Mouse (Mus musculus) adipose tissue, adult 10 weeks (tissue): Measurements from ENCODE around the gene Hist1h4b. TPM values are rescaled to one million over a fixed set of nuclear protein-coding genes. Genes with fewer than 3 reads are reported as not detected.

ENCODE experiments used
- polyA plus RNA-seq: library from polyadenylated mRNA; stranded (reverse); fragments of 350-450 nt; fragmentation: Illumina TruSeq; extraction: RNeasy Lipid Tissue Mini Kit (QIAGEN cat#74804); gene quantifications from one replicate; pipeline ENCODE4 v1.2.3, GENCODE M21; 2014; ENCODE audit warnings: low read depth, low replicate concordance

Gene Hist1h4b
- polyA plus RNA-seq: not detected

DNA sequence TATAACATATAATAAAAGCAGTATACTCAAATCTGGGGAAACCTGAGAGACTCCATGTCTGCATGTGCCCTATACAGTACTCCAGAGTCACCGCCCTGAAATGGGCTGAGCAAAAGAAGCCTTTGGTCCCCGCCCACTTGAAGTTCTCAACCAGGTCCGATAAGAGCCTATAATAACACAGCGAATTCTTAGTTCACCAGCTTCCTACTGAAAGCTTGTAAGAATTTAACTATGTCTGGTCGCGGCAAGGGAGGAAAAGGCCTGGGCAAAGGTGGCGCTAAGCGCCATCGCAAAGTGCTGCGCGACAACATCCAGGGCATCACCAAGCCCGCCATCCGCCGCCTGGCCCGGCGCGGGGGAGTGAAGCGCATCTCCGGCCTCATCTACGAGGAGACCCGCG is at the start of gene Hist1h4b:
Gene Hist1h4b, plus strand, starts transcription at position 224 of the 400 bp plus-strand sequence.

DNA sequence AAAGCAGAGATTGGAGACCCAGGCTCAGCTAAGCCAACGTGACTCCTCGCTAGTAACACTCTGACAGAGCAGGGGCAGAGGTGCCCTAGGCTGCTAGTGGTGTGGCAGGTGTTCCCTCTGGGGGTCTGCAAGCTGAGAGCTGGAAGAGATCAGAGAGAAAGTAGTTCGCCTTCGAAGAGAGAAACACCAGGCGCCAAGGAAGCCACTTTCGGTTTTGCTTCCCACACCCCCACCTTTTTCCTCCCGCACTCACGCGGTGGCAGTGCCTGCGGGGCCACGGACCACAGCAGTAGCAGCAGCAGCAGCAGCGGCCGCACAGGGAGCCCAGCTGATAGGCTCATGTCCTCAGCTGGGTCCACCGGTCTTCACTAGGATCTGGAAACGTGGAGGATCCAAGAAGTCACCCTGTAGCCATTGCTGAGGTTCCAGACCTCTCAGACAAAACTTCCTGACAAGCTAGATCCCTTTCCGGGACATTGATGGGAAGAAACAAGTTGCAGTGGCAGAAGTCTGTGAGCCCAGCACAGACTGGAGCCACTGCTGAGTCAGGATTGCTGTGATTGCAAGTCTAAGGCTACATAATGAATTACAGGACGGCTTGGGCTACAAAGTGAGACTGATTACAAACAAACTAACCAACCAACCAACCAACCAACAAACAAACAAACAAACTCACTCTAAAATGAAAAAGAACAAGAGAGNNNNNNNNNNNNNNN is 46.3 kb upstream of the Hist1h4b start, which contains the start of gene Hfe:
Gene Hfe, minus strand, starts transcription at position 481 of the 716 bp plus-strand sequence.

DNA sequence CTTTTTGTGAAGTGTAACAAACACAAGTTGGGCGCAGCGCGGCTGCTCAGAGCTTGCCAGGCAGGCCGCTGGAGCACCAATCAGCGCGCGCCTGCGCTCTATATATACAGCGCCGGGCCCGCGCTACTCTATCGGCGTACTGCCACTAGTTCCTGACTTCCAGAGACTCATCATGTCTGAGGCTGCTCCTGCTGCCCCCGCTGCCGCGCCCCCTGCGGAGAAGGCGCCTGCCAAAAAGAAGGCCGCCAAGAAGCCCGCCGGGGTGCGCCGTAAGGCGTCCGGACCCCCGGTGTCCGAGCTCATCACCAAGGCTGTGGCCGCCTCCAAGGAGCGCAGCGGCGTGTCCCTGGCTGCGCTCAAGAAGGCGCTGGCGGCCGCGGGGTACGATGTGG is 18.1 kb upstream of the Hist1h4b start, which contains the start of gene Hist1h1c:
Gene Hist1h1c, plus strand, starts transcription at position 132 of the 392 bp plus-strand sequence.

DNA sequence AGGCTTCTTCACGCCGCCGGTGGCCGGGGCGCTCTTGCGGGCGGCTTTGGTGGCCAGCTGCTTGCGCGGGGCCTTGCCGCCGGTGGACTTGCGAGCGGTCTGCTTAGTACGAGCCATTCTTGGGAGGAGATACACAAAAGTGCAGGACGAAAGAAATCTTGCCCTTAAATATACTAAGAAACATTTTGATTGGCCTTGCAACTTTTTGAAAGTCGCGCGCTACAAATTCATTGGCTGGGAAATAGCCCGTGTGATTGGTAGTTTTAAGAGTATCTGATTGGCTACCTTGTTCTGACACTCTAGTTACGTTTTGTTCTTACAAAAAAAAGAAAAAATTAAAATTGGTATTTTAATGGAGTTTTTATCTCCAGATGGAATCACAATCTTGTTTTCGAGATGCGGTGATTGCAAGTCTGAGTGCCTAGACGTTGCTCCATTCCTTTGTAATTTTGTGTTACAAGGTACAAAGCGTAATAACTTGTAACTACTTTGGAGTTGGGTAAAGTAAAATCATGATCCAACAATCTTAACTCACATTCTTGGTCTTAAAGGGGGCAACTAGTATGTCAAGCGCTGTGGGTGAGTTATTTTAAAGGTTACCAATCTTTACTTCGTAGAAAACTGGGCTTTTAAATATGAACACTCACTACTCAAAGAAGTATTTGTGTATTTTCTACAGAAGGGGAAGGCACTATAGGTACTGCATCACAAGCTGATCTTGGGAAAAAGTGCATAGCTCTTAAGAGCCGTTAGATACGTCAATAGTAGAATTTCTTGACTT is 11.2 kb upstream of the Hist1h4b start, which contains the start of gene Hist1h3c:
Gene Hist1h3c, minus strand, starts transcription at position 222 of the 781 bp plus-strand sequence.

DNA sequence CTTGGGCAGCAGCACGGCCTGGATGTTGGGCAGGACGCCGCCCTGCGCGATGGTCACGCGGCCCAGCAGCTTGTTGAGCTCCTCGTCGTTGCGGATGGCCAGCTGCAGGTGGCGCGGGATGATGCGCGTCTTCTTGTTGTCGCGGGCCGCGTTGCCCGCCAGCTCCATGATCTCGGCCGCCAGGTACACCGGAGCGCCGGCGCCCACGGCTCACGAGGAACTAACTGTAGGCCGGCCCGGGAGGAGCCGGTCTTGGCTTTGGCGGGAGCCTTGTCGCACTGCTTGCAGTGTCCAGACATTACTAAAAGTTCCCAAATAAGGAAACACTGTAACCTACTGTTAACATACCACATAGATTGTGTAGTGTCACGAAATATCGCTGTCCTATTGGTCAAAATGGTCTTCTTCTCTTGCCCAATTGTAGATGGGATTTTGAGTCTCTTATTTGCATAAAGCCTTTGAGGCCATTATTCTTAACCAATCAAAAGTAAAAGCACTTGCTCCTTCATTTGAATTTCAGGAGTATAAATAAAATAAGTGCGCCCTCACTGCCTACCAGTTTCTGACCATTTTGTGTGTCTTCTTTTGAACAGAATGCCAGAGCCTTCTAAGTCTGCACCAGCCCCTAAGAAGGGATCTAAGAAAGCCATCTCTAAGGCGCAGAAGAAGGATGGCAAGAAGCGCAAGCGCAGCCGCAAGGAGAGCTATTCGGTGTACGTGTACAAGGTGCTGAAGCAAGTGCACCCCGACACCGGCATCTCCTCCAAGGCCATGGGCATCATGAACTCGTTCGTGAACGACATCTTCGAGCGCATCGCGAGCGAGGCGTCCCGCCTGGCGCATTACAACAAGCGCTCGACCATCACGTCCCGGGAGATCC is 10.4 kb upstream of the Hist1h4b start, which contains the start of gene Hist1h2bb:
Gene Hist1h2bb, plus strand, starts transcription at position 534 of the 880 bp plus-strand sequence.

DNA sequence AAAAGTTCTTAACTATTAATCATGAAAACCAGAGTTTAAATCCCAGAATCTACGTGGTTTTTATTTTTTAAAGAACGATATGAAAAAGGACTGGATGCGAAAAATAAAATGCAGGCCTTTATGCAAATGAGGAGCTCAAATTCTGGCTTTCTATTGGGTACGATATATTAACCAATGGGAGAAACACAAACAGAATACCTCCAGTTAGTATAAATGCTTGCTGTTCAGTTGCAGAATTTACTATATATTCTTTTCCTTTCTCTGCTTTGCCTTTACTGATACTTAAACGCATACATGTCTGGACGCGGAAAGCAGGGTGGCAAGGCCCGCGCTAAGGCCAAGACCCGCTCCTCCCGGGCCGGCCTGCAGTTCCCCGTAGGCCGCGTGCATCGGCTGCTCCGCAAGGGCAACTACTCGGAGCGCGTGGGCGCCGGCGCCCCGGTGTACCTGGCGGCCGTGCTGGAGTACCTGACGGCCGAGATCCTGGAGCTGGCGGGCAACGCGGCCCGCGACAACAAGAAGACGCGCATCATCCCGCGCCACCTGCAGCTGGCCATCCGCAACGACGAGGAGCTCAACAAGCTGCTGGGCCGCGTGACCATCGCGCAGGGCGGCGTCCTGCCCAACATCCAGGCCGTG is 5.9 kb upstream of the Hist1h4b start, which contains the start of gene Hist1h2ab:
Gene Hist1h2ab, plus strand, starts transcription at position 288 of the 639 bp plus-strand sequence.

DNA sequence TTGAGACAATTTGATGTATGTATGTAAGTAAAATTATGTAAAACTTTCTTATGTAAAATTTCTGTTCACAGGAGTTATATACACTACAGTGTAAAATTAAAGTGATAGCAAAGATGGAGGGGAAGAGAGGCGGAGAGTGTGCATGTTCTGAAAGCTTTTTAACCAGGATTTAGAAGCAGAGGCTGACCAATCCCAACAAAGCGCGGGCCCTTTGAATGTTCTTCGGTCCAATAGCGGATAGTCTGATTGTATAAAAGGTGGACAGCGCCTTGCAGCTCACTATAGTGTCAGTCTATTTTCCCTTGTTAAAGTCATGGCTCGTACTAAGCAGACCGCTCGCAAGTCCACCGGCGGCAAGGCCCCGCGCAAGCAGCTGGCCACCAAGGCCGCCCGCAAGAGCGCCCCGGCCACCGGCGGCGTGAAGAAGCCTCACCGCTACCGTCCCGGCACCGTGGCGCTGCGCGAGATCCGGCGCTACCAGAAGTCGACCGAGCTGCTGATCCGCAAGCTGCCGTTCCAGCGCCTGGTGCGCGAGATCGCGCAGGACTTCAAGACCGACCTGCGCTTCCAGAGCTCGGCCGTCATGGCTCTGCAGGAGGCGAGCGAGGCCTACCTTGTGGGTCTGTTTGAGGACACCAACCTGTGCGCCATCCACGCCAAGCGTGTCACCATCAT is 4.6 kb upstream of the Hist1h4b start, which contains the start of gene Hist1h3b:
Gene Hist1h3b, plus strand, starts transcription at position 201 of the 675 bp plus-strand sequence.

DNA sequence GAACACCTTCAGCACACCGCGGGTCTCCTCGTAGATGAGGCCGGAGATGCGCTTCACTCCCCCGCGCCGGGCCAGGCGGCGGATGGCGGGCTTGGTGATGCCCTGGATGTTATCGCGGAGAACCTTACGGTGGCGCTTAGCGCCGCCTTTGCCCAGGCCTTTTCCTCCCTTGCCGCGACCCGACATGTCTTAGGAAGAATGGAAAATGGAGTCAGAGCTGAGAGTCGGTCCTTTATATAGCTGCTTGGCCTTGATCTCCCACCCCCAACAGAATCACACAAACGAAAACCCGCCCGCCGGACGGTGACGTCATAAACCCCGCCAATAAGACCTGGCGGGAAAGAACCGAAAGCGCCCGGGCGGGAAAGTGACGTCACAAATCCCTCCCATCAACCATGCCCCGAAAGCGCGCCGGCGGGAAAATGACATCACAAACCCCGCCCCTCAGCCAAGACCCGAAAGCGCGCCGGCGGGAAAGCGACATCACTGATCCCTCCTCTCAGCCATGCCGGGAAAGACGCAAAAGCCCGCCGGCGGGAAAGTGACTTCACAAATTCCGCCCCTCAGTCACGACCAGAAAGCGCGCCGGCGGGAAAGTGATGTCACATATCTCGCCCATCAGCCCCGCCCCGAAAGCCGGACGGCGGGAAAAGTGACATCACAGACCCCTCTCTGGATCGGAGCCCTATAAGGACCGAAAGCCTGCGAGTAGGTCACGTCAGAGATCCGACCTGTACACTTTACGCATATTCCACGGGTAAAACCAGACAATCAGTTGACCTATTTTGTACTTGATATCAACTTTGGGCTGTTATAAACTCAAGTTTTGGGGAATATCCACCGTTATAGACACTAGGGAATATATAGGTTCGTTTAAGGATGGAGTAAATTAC is 4.4 kb downstream of the Hist1h4b start, which contains the start of gene Hist1h4a:
Gene Hist1h4a, minus strand, starts transcription at position 259 of the 893 bp plus-strand sequence.

DNA sequence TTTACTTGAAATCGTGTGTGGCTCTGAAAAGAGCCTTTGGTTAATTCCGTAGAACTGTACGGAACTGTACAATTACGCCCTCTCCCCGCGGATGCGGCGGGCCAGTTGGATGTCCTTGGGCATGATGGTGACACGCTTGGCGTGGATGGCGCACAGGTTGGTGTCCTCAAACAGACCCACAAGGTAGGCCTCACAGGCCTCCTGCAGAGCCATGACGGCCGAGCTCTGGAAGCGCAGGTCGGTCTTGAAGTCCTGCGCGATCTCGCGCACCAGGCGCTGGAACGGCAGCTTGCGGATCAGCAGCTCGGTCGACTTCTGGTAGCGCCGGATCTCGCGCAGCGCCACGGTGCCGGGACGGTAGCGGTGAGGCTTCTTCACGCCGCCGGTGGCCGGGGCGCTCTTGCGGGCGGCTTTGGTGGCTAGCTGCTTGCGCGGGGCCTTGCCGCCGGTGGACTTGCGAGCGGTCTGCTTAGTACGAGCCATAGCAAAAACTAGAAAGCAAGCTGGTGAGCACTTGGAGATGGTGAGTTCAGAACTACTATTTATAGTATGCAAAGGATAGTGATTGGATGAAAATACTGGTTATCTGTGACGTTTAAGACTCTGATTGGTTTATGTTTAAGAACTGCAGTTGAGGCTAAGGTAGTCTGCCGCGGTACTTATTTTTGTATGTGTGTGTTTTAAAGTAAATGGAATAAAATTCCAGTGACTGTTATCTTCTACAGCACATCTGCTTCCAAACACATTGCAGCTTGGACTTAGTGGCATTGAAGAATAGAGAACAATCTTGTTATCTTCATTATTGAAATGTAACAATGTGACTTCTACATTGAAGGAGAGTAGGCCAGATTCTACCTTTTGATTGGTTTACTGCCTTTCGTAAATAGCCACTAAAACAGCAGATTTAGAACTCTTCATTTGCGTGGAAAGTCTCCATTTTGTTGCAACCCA is 5.3 kb downstream of the Hist1h4b start, which contains the start of gene Hist1h3a:
Gene Hist1h3a, minus strand, starts transcription at position 516 of the 951 bp plus-strand sequence.

DNA sequence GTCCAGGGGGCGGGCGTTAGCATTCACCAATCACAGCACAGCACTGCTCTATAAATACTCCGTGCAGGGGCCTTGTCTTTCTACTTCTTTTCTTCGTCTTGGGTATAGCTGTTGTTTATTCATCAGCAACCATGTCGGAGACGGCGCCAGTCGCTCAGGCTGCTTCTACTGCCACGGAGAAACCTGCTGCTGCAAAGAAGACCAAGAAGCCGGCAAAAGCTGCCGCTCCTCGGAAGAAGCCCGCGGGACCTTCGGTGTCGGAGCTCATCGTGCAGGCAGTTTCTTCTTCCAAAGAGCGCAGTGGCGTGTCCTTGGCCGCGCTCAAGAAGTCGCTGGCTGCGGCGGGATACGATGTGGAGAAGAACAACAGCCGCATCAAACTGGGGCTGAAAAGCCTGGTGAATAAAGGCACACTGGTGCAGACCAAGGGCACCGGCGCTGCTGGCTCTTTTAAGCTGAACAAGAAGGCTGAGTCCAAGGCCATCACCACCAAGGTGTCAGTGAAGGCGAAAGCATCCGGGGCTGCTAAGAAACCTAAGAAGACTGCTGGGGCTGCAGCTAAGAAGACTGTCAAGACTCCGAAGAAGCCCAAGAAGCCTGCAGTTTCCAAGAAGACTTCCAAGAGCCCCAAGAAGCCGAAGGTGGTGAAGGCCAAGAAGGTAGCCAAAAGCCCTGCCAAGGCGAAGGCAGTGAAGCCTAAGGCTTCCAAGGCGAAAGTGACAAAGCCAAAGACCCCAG is 6.9 kb downstream of the Hist1h4b start, which contains the start of gene Hist1h1a:
Gene Hist1h1a, plus strand, starts transcription at position 81 of the 738 bp plus-strand sequence.

DNA sequence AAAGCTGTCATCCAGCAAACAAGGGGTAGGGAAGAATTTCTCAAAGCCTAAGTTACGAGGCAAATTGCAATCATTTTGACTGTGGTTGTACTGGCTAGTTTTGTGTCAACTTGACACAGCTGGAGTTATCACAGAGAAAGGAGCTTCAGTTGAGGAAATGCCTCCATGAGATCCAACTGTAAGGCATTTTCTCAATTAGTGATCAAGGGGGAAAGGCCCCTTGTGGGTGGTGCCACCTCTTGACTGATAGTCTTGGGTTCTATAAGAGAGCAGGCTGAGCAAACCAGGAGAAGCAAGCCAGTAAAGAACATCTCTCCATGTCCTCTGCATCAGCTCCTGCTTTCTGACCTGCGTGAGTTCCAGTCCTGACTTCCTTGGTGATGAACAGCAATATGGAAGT is 12.8 kb downstream of the Hist1h4b start, which contains the start of gene Trim38:
Gene Trim38, plus strand, starts transcription at position 301 of the 400 bp plus-strand sequence.

DNA sequence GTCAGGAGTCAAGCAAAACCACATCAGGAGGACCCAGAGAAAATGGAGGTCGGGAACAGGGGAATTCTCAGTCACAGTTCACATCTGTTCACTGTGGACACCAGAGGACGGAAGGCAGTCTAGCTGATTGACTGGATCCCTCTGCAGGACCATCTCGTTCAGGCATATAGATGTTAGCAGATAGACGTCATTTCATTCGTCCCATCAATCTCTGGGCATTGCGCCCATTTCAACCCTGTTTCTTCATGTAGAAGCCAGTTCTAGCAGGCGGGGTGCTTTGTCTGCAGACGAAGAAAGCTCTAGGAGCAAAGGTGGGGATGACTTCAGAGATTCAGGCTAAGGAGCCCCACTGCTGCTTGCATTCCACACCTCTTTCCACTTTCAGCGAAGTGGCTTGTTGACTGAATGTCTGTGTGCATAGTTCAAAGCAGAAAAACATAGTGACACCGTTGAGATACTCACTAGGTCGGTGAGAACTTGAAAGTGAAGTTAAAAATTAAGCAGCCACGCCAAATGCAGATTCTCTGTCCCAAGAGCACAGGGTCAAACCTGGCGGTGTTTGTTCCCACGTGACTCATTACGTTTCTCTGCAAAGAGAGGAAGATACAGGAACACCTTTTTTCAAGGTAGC is 49.7 kb downstream of the Hist1h4b start, which contains the start of gene Slc17a2:
Gene Slc17a2, plus strand, starts transcription at position 572 of the 631 bp plus-strand sequence.

Other genes starting within 250 kb of the Hist1h4b start
- 24.5 TPM for gene Hist1h4h, start 226.0 kb upstream of the Hist1h4b start, polyA plus RNA-seq
- not detected for gene Hist1h2af, start 223.1 kb upstream of the Hist1h4b start, polyA plus RNA-seq
- not detected for gene Hist1h3g, start 221.6 kb upstream of the Hist1h4b start, polyA plus RNA-seq
- gene Hist1h2bh, start 213.6 kb upstream of the Hist1h4b start, polyA plus RNA-seq: 0.24 TPM
- gene Hist1h3f, start 213.0 kb upstream of the Hist1h4b start, polyA plus RNA-seq: not detected
- not detected for gene Hist1h4f, start 205.4 kb upstream of the Hist1h4b start, polyA plus RNA-seq
- gene Hist1h1d, start 203.8 kb upstream of the Hist1h4b start, polyA plus RNA-seq: 0.16 TPM
- gene Hist1h3e, start 194.6 kb upstream of the Hist1h4b start, polyA plus RNA-seq: 0.67 TPM
- gene Hist1h2ae, start 185.8 kb upstream of the Hist1h4b start, polyA plus RNA-seq: not detected
- 3.0 TPM for gene Hist1h2bg, start 185.6 kb upstream of the Hist1h4b start, polyA plus RNA-seq
- not detected for gene Hist1h2bf, start 182.8 kb upstream of the Hist1h4b start, polyA plus RNA-seq
- gene Hist1h2ad, start 182.6 kb upstream of the Hist1h4b start, polyA plus RNA-seq: not detected
- gene Hist1h3d, start 181.2 kb upstream of the Hist1h4b start, polyA plus RNA-seq: 0.92 TPM
- 0.56 TPM for gene Hist1h4d, start 175.4 kb upstream of the Hist1h4b start, polyA plus RNA-seq
- 7.3 TPM for gene Hist1h2be, start 135.9 kb upstream of the Hist1h4b start, polyA plus RNA-seq
- gene Hist1h1e, start 134.5 kb upstream of the Hist1h4b start, polyA plus RNA-seq: 3.9 TPM
- 0.42 TPM for gene Hist1h2ac, start 73.1 kb upstream of the Hist1h4b start, polyA plus RNA-seq
- 128 TPM for gene Hist1h2bc, start 72.8 kb upstream of the Hist1h4b start, polyA plus RNA-seq
- gene Hist1h1t, start 61.2 kb upstream of the Hist1h4b start, polyA plus RNA-seq: not detected
- 0.73 TPM for gene Hist1h4c, start 58.6 kb upstream of the Hist1h4b start, polyA plus RNA-seq
- gene Hfe, start 46.2 kb upstream of the Hist1h4b start, polyA plus RNA-seq: 35.7 TPM
- gene Hist1h1c, start 18.2 kb upstream of the Hist1h4b start, polyA plus RNA-seq: 73.4 TPM
- gene Hist1h3c, start 11.4 kb upstream of the Hist1h4b start, polyA plus RNA-seq: not detected
- not detected for gene Hist1h2bb, start 10.3 kb upstream of the Hist1h4b start, polyA plus RNA-seq
- gene Hist1h2ab, start 5.9 kb upstream of the Hist1h4b start, polyA plus RNA-seq: not detected
- not detected for gene Hist1h3b, start 4.7 kb upstream of the Hist1h4b start, polyA plus RNA-seq
- gene Hist1h4a, start 4.2 kb downstream of the Hist1h4b start, polyA plus RNA-seq: 2.5 TPM
- not detected for gene Hist1h3a, start 5.4 kb downstream of the Hist1h4b start, polyA plus RNA-seq
- gene Hist1h1a, start 6.7 kb downstream of the Hist1h4b start, polyA plus RNA-seq: not detected
- gene Trim38, start 12.9 kb downstream of the Hist1h4b start, polyA plus RNA-seq: 0.15 TPM
- not detected for gene Slc17a2, start 50.0 kb downstream of the Hist1h4b start, polyA plus RNA-seq
- gene Slc17a3, start 82.4 kb downstream of the Hist1h4b start, polyA plus RNA-seq: not detected
- 0.35 TPM for gene Slc17a1, start 110.7 kb downstream of the Hist1h4b start, polyA plus RNA-seq
- gene Slc17a4, start 158.0 kb downstream of the Hist1h4b start, polyA plus RNA-seq: not detected
- not detected for gene Hist1h2ba, start 177.1 kb downstream of the Hist1h4b start, polyA plus RNA-seq
- gene Hist1h2aa, start 177.4 kb downstream of the Hist1h4b start, polyA plus RNA-seq: not detected
- gene Scgn, start 234.2 kb downstream of the Hist1h4b start, polyA plus RNA-seq: 0.69 TPM